Mouse (Mus musculus) urinary bladder, postnatal 10 days (tissue): ENCODE results near the gene 2010005H15Rik.
"Not testable (repeated sequence)": the region's sequence is repeated elsewhere in the genome, so short reads cannot be mapped to it uniquely, and the experiment has no call there.

Source experiments
- DNase-seq: peaks from one replicate; pipeline ENCODE4 v3.0.0; 2022; ENCODE audit warnings: low spot score

Gene 2010005H15Rik

DNA sequence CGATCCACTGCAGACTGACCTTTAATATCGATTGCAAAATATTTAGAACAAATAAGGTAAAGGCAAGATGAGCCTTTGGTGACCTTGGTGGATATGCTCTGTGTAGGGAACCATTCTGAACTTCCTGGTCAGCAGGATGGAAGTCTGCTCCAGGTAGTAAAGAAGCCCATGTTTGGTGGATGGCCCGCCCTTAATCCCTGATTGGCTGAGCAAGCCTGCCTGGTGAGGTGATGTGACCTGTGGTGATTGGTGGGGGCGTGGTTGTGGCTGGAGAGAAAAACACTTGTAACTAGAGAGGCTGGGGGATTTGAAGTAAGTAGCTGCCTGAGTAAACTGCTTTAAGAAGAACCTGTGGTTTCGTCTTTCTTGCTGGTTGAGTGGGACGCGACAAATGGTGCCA is at the start of gene 2010005H15Rik:
Gene 2010005H15Rik (plus strand): TSS at position 301 of the 400 bp plus-strand sequence.
- DNase-seq = not testable (repeated sequence)

DNA sequence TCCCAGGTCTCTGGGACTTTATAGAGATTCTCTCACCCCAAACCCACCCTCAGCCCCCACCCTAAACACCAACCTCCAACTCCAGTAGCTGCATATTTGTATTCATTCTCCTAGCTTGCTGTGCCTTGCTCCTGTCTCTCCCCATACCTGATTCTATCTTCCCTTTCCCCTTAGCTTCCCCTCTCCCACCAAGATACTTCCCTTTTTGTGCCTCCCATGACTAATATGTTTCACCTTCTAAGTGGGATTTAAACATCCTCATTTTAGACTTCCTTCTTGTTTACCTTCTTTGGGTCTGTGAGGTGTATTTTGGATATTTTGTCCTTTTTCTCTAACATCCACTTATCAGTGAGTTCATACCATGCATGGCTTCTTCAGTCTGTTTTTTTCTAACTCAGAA is 45.2 kb upstream of the 2010005H15Rik start:
- no peak for DNase-seq

DNA sequence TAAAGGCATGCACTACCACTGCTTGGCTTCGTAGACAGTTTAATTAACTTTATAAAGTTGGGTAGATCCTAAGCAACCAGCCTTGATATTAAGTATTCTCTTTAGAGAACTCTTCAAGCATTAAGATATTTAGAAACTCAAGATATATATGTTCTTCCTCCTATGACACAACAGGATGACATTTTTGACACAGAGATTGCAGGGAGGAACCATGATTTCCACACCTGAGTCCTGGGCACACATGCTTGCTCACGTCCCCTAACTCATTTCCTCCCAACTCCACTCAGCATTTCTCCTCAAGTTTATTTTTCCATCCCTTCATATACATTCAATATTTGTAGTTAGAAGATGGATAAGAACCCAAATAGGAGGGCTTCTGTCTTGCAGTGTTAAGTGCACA is 41.4 kb upstream of the 2010005H15Rik start:
- no peak for DNase-seq

DNA sequence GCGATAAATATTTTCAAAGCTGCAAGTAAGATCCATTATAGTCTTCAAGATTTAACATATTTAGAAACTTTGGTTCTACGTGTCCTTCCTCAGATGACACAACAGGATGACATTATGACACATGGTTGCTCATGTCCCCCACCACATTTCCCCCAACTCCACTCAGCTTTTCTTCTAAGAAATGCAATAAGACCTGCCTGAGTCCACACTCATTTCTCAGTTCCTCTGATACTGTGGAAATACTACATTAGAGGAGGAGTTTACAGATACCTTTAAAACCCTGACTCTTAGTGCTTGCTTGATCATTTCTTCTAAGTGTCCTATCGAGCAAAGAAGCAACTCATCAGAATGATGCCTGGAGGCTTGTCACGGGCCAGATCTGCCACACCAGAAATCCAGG is 37.4 kb upstream of the 2010005H15Rik start, which contains the start of gene Gm5483:
Gene Gm5483 (plus strand): TSS at position 301 of the 400 bp plus-strand sequence.
- DNase-seq = not testable (repeated sequence)

DNA sequence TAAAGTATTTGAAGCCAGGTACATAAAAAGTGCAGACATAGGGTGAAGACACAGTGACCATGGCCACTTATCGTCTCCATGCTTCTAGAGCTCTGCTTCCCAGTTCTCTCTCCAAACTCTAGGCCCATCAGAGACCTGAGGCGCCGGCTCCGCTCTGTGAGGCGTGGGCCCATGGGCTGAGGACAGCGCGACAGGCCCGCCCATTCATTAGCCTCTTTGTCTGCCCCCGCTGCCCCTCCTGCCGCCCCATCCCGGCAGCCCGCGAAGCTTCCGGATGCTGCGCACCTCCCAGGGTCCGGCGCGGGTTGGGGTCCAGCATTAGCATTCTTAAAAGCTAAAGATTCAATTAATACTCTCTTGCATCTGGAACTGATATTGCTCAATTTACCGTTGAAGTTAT is 22.0 kb upstream of the 2010005H15Rik start:
- DNase-seq = no peak

DNA sequence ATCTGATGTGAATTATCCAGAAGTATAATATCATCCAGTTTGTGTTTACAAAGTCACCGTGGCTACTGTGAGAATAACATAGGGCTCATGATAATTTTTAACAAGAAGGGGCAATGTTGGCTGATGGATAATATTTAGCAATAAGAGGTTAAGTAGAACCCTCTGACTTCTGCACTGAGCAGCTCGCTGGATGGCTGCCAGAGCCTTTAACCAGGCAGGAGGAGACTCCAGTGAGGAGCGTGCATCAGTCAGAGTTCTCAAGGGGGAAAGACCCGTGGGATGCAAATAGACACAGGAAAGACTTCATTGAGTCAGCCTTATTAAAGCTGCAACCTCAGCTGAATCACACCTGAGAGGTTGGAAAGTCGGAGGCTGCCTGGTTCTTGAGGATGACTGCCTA is 17.4 kb upstream of the 2010005H15Rik start:
- DNase-seq = no peak

DNA sequence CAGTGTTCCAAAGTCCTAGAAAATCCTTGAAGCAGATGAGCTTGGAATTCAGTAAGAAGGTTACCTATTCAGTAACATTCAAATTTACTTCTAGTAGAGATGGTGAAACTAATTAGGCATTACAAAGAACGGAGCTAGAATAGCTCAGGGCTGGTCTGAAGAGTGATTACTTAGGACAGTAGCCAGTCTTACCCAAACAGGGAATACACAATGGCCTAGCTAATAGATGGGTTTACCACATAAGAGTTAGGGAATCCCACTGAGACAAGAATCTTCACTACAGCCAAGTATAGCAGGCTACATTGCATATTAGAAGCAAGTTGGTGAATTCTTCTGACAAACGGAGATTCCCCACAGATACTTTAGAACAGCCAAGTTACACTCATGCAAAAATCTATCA is 15.6 kb upstream of the 2010005H15Rik start:
- DNase-seq = not testable (repeated sequence)

DNA sequence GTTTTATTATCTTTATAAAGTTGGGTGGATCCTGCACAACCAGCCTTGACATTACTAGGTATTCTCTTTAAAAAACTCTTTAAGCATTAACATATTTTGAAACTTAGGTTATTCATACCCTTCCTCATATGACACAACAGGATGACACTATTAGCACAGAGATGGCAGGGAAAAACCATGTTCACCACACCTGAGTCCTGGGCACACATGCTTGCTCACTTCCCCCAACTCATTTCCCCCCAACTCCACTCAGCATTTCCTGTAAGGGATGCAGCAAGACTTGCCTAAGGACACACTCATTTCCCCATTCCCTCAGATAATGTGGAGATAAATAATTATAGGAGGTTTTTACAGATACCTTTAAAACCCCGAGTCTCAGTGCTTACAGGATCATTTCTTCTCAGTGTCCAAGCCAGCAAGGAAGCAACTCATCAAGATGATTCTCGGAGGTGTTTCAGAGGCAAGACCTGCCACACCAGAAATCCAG is 11.3 kb upstream of the 2010005H15Rik start, which contains the start of gene Gm5416:
Gene Gm5416 (plus strand): TSS at position 437 of the 487 bp plus-strand sequence.
- no peak for DNase-seq

DNA sequence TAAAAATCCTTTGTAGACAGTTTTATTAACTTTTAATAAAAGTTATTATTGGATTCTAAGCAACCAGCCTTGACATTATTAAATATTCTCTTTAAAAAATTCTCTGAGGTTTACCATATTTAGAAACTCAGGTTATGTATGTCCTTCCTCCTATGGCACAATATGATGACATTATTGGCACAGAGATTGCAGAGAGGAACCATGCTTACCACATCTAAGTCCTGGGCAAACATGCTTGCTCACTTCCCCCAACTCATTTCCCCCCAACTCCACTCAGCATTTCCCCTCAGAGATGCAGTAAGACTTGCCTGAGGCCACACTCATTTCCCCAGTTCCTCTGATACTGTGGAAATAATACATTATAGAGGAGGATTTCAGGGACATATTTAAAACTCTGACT is 39.3 kb downstream of the 2010005H15Rik start:
- DNase-seq = not testable (repeated sequence)

DNA sequence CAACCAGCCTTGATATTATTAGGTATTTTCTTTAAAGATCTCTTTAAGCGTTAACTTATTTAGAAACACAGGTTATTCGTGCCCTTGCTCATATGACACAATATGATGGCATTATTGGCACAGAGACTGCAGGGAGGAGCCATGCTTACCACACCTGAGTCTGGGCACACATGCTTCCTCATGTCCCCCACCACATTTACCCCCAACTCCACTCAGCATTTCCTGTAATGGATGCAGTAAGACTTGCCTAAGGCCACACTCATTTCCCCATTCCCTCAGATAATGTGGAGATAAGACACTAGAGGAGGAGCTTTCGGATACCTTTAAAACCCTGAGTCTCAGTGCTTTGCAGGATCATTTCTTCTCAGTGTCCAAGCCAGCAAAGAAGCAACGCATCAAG is 55.5 kb downstream of the 2010005H15Rik start, which contains the start of gene Stfa1:
Gene Stfa1 (plus strand): TSS at position 156 of the 400 bp plus-strand sequence.
- not testable (repeated sequence) for DNase-seq

DNA sequence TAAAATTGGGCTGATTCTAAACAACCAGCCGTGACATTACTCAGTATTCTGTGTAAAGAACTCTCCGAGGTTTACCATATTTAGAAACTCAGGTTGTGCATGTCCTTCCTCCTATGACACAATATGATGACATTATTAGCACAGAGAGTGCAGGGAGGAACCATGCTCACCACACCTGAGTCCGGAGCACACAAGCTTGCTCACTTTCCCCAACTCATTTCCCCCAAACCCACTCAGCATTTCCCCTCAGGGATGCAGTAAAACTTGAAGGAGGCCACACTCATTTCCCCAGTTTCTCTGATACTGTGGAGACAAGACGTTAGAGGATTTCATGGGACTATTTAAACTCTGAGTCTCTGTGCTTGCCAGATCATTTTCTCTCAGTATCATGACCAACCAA is 67.9 kb downstream of the 2010005H15Rik start:
- no peak for DNase-seq
